In the genomic region with DNA sequence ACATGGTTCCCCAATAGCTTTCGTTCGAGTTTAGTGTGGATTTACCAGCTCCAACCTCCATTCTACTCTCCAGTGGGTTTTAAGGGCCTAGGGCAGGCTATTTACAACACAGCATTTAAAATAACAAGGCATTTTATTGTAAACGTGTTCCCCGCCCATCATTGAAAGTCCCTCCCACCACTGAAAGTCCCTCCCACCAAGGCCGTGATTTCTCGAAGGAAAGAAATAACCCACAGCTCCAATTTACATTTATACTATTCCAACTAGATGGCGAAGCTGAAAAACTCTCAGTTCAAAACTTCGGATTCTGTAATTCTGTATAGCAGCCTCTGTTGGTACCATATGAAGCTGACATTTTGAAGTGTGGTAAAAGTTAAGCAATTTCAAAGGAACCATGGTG, we compare ENCODE assay signal across 8 mouse cellular contexts. TPM values are rescaled to one million over a fixed set of nuclear protein-coding genes. Genes with fewer than 3 reads are reported as not detected.
DNase-seq lines count a peak whose midpoint lies in the region; ATAC-seq lines count a peak whose summit lies in the region.

No protein-coding gene starts in this region.

- no peaks in the 10 kb centered on the region for H3K36me3 ChIP-seq in heart, embryonic 11.5 days (ENCODE audit: control insufficient read depth, insufficient read depth, low read length)
- no peaks in the 10 kb centered on the region for H3K36me3 ChIP-seq in midbrain, embryonic 10.5 days

- 1% methylated on average over 8 of the region's 8 CpGs for whole genome bisulfite sequencing in heart, embryonic 11.5 days (ENCODE audit: insufficient replicate concordance)
- 1% methylated on average over 8 of the region's 8 CpGs for WGBS in midbrain, embryonic 10.5 days

- H3K9me3 ChIP-seq in heart, embryonic 11.5 days (replicated peaks; ENCODE audit: control insufficient read depth, low read length): no peaks in the 10 kb centered on the region
- no peaks in the 10 kb centered on the region for H3K9me3 ChIP-seq in midbrain, embryonic 10.5 days (replicated peaks)

- no peak overlapping the region; the same call in 1 of the 2 replicates for H3K9ac ChIP-seq in heart, embryonic 11.5 days (ENCODE audit: low read depth, low read length)

- ATAC-seq in heart, embryonic 11.5 days (replicated peaks; ENCODE audit: insufficient number of reproducible peaks, low FRiP score, low TSS enrichment): no peak

- H3K27ac ChIP-seq in heart, embryonic 11.5 days (ENCODE audit: low read depth, low read length): no peak overlapping the region
- H3K27ac ChIP-seq in midbrain, embryonic 10.5 days (replicated peaks): no peak overlapping the region

- H3K27me3 ChIP-seq in heart, embryonic 11.5 days (ENCODE audit: control insufficient read depth, insufficient read depth, low read length): no peaks in the 10 kb centered on the region
- peaks cover 13% of the 10 kb centered on the region for H3K27me3 ChIP-seq in midbrain, embryonic 10.5 days (ENCODE audit: low read depth, poor library complexity, severe bottlenecking)

- peak overlapping the region; percentile 76 for H3K4me2 ChIP-seq in heart, embryonic 11.5 days

- intact Hi-C loops in left cerebral cortex, postnatal 4 days (cut with DNase I): loop anchor here (5.0 kb wide), 1 partner anchor 52 kb away; no protein-coding TSS in a partner anchor

- H3K4me3 ChIP-seq in heart, embryonic 11.5 days (ENCODE audit: low read depth, low read length): peak overlapping the region; percentile 98
- H3K4me3 ChIP-seq in midbrain, embryonic 10.5 days: peak overlapping the region; percentile 90

- peak; percentile 69 for DNase-seq in CD4-positive, CD25-positive, alpha-beta regulatory T cell, adult 2 months (ENCODE audit: low read depth, low spot score)
- DNase-seq in adrenal gland, postnatal 36 days: peak; percentile 47 to 56
- DNase-seq in kidney, postnatal 10 days: peak; percentile 58
- DNase-seq in midbrain, embryonic 10.5 days (ENCODE audit: low spot score): no peak
- DNase-seq in left cerebral cortex, postnatal 4 days: no peak
- no peak for DNase-seq in gastrocnemius, adult 8-10 months (ENCODE audit: low spot score in 2 of 2)
- DNase-seq in right cerebral cortex, postnatal 4 days: no peak

- H3K4me1 ChIP-seq in heart, embryonic 11.5 days (ENCODE audit: control insufficient read depth, insufficient read depth, low read length): peaks cover 23% of the 10 kb centered on the region
- peaks cover 50% of the 10 kb centered on the region for H3K4me1 ChIP-seq in midbrain, embryonic 10.5 days

RNA-seq across cellular contexts. Expression of gene Gm49361, which starts 1.4 kb away (rescaled TPM):
- 1 to 10 TPM; 1.9 to 2.2 TPM for total RNA-seq in adrenal gland, postnatal 36 days (2021)
- polyA plus RNA-seq in heart, embryonic 11.5 days (2014; fragmentation: Nextera tagmentation; extraction: Ambion mirVana): not detected in 2 replicates
- polyA plus RNA-seq in midbrain, embryonic 10.5 days (2016; fragmentation: Nextera tagmentation; extraction: Ambion mirVana): not detected in 2 replicates
- 1 to 10 TPM in 1 of 2 experiments, not detected in 1; 1.0 TPM for total RNA-seq in left cerebral cortex, postnatal 4 days (2021)
- 1 to 10 TPM in 1 of 4 experiments, under 1 TPM in 1, not detected in 2; 0.70 to 1.4 TPM for total RNA-seq in gastrocnemius, adult 8-10 months (2022)

RNA-seq across cellular contexts. Expression of gene Lats2, which starts 13.6 kb away (rescaled TPM):
- total RNA-seq in adrenal gland, postnatal 36 days (2021): 10 to 100 TPM; 51.6 to 59.1 TPM
- polyA plus RNA-seq in heart, embryonic 11.5 days (2014; fragmentation: Nextera tagmentation; extraction: Ambion mirVana): 18.9 and 20.7 TPM in 2 replicates
- polyA plus RNA-seq in midbrain, embryonic 10.5 days (2016; fragmentation: Nextera tagmentation; extraction: Ambion mirVana): 16.8 TPM in 2 replicates
- 10 to 100 TPM; 10.5 to 10.7 TPM for total RNA-seq in left cerebral cortex, postnatal 4 days (2021)
- 10 to 100 TPM; 15.7 to 23.4 (median 16.7) TPM for total RNA-seq in gastrocnemius, adult 8-10 months (2022)

RNA-seq across cellular contexts. Expression of gene Sap18, which starts 53.4 kb away (rescaled TPM):
- 10 to 100 TPM; 59.7 to 68.0 TPM for total RNA-seq in adrenal gland, postnatal 36 days (2021)
- 19.5 and 34.2 TPM in 2 replicates for polyA plus RNA-seq in heart, embryonic 11.5 days (2014; fragmentation: Nextera tagmentation; extraction: Ambion mirVana)
- 26.8 and 32.7 TPM in 2 replicates for polyA plus RNA-seq in midbrain, embryonic 10.5 days (2016; fragmentation: Nextera tagmentation; extraction: Ambion mirVana)
- 10 to 100 TPM; 42.5 to 48.3 TPM for total RNA-seq in left cerebral cortex, postnatal 4 days (2021)
- 10 to 100 TPM; 43.5 to 76.8 (median 67.7) TPM for total RNA-seq in gastrocnemius, adult 8-10 months (2022)

Comparison
In these comparisons a context has a peak if more than half of its experiments do, and no peak if none do; other contexts are left out.
1. DNase-seq: peak in CD4-positive, CD25-positive, alpha-beta regulatory T cell, adult 2 months (single experiment), adrenal gland, postnatal 36 days (2 of 2) and kidney, postnatal 10 days (single experiment); none in midbrain, embryonic 10.5 days (single experiment), left cerebral cortex, postnatal 4 days (single experiment), gastrocnemius, adult 8-10 months (0 of 2) and right cerebral cortex, postnatal 4 days (single experiment).